Mouse (Mus musculus): ENCODE measurements around the gene Exog.

Gene Exog

DNA sequence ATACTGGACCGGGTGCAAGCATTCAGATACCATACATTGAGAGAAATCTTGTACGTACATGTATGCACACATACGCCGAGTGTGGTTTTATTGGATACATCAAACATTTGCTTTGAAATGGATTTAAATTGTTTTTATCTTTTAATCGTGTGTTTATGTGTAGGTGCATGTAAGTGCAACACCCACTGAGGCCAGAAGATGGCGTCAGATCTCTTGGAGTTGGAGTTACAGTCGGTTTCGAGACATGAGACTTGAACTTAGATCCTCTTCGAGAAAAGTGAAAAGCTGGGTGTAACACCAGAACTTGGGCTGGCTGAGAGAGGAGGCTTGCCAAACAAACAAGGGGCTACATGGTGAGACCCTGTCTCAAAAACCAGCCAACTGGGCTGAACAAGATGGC is 58.9 kb downstream of the Exog start:
- no peak for DNase-seq (ENCODE audit: low read depth, low spot score)

DNA sequence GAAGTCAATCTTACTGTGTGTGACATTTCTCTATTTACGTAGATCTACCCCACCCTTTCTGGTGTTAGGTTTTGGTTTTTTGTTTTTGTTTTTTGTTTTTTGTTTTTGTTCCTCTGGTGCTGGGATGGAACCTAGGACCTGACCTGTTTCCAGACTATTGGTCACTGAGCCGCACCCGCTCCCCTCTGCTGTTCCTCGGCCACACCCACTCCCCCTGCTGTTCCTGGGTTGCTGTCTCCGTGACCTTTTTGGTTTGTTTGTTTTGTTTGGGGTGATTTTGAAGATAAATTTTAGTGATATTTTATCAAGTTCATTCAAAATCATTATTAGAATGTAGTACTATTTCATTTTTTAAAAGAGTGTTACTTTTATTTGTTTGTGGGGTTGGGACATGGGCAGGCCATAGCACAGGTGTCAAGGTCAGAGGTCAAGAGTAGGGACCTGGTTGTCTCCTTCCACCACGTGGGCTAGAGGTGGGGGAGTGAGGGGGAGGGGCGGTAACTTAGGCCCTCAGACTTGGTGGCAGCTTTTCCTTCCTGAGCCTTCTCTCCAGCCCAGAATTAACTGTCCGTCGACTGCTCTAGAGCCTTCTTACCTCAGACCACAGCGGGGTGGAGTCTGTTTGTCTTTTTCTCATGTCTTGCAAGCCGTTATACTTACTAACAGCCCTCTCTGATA is 60.4 kb downstream of the Exog start:
- no peak for DNase-seq (ENCODE audit: low read depth, low spot score)

DNA sequence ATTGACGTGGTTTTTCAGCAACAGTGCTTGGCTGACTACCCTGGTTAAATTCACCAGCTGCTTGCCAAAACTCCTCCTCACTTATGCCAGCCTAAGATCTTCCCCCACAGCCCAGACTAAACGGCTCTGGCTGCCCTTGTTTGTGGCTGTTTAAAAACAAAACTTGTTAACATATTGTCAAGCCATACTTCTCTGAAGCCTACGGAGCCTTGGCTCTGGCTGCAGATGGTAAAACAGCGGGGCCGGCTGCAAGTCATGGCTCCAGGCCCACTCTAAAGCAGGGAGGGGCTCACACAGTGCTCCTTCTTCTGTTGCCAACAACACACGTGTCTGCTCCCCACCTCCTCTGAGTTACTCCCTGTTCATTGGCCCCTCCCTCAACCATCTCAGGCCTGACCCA is 66.2 kb downstream of the Exog start:
- DNase-seq (ENCODE audit: low read depth, low spot score), result no peak

DNA sequence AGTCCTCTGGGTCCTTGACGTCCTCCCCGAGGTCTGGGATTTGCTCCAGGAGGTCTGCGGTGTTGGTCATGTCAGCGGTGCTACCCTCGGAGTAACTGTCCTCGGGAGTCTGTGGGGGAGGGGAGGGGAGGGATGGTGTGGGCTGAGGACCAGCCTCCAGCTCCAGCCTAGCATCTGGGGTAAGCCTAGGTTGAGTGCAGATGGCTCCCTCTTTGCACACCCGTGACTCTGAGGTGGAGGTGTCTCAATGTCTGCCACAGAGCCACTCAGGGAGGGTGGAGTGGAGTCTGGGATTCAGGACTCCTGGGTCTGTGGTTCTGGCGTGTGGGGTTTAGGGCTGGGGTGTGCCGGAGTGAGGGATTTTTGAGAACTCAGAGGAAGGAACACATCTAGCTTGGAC is 68.2 kb downstream of the Exog start:
- no peak for DNase-seq (ENCODE audit: low read depth, low spot score)

DNA sequence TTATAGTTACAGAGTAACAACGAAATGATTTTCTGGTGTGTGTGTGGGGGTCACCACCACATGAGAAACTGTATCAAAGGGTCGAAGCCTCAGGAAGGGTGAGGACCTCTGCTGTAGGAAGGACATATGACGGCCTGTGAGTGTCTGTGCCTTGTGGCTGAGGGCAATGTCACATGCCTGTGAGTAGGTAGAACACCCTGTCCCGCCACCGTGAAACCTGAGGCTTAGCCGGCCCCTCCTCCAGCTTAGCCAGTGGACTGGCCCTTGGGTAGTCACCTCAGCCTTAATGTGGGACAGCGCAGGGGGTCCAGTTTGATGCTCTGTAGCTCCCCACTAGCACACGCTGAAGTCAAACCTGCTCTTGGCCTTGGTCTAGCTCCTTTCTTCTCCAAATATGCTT is 69.1 kb downstream of the Exog start:
- no peak for DNase-seq (ENCODE audit: low read depth, low spot score)

DNA sequence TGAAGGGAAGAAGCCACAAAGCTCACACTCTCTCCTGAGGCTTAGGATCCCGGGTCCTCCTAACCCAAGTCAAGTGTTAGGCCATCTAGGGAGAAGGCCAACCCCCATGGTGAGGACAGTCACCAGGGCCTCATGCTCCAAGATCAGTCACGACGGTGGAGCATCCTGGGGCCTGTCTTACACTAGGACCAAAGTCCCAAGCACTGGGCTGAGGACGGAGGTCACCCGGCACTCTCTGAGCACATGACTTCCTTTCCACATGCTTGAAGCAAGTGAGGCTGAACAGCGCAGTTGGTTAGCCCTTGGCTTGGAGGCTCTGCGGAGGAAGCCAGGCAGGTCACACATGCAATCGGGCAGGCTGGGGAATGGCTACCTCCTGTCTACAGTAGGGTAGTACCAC is 70.2 kb downstream of the Exog start:
- DNase-seq (ENCODE audit: low read depth, low spot score), result no peak

Measured in retina, postnatal 7 days (tissue).